Mouse (Mus musculus) liver, embryonic 11.5 days (tissue): ENCODE results near the gene Zfp28. TPM values are rescaled to one million over a fixed set of nuclear protein-coding genes. Genes with fewer than 3 reads are reported as not detected.

Experiments
- ATAC-seq: fragments of 200-750 bp; cut with Nextera tagmentation; replicated peaks from 2 replicates; pipeline ENCODE4 v1.8.0; 2017; ENCODE audit warnings: moderate number of reproducible peaks, mild to moderate bottlenecking, moderate TSS enrichment, moderate library complexity; ENCODE audit not compliant: low FRiP score
- DNase-seq: peaks from one replicate; pipeline ENCODE4 v3.0.0-alpha.2; 2017; ENCODE audit warnings: low spot score
- H3K27ac ChIP-seq: fragments of 300-500 bp; sonication (generic); 2 replicates; pipeline ENCODE4 v1.5.1; 2014; ENCODE audit warnings: mild to moderate bottlenecking, low read depth, low read length, control low read depth
- H3K27me3 ChIP-seq: fragments of 300-500 bp; sonication (generic); replicated peaks from 2 replicates; pipeline ENCODE4 v1.6.1; 2014; ENCODE audit warnings: low read length, mixed read lengths; ENCODE audit not compliant: control insufficient read depth, insufficient read depth
- H3K36me3 ChIP-seq: fragments of 300-500 bp; sonication (generic); 2 replicates; pipeline ENCODE4 v1.6.1; 2014; ENCODE audit warnings: mild to moderate bottlenecking, low read length, moderate library complexity, mixed read lengths; ENCODE audit not compliant: control insufficient read depth, insufficient read depth
- H3K4me1 ChIP-seq: fragments of 300-500 bp; sonication (generic); replicated peaks from 2 replicates; pipeline ENCODE4 v1.6.1; 2014; ENCODE audit warnings: low read length, mixed read lengths; ENCODE audit not compliant: control insufficient read depth, insufficient read depth
- H3K4me2 ChIP-seq: fragments of 300-500 bp; sonication (generic); 2 replicates; pipeline ENCODE4 v1.6.1; 2014; ENCODE audit warnings: mild to moderate bottlenecking, control low read depth, moderate library complexity
- H3K4me3 ChIP-seq: fragments of 300-500 bp; sonication (generic); 2 replicates; pipeline ENCODE4 v1.5.1; 2014; ENCODE audit warnings: low read depth, low read length, control low read depth
- H3K9ac ChIP-seq: fragments of 300-500 bp; sonication (generic); 2 replicates; pipeline ENCODE4 v1.6.1; 2014; ENCODE audit warnings: low read depth, low read length, control low read depth
- H3K9me3 ChIP-seq: fragments of 300-500 bp; sonication (generic); 2 replicates; pipeline ENCODE4 v1.6.1; 2016; ENCODE audit warnings: low read length, inconsistent platforms, mixed read lengths; ENCODE audit not compliant: control insufficient read depth
- WGBS: fragments of 180-500 bp; shearing (Covaris S2); extraction: QIAGEN DNeasy Blood & Tissue Kit; methylation state at CpG from one replicate; pipeline ENCODE4 v1.1.7; 2014; 5-methylcytosine and 5-hydroxymethylcytosine counted together
- polyA plus RNA-seq: library from polyadenylated mRNA; unstranded; fragments of >200 nt; fragmentation: Nextera tagmentation; extraction: Ambion mirVana; gene quantifications from 2 replicates; pipeline ENCODE4 v1.2.1, GENCODE M21; 2014

Zfp28 gene
- polyA plus RNA-seq: 4.7 and 5.8 TPM in 2 replicates

- WGBS: 1% methylated on average over 28 of the region's 28 CpGs
- Histone ChIP-seq H3K27me3 (no peaks in the 10 kb centered on the region), H3K27ac (no peak within 1 kb of the TSS), H3K9me3 (no peaks in the 10 kb centered on the region), H3K9ac (peak within 1 kb of the TSS; percentile 59), H3K4me1 (0 out of 2 replicates have a peak, but pooled peaks cover 4% of the 10 kb centered on the region), H3K4me3 (peak within 1 kb of the TSS; percentile 66), H3K4me2 (peak within 1 kb of the TSS; percentile 77), H3K36me3 (no peaks in the 10 kb centered on the region)
- DNase-seq: peak; percentile 98
- peak; percentile 95 for ATAC-seq
Observed at GRCm38 (mm10) chr7:6383044-6383455, at the start of gene Zfp28. TSS of gene Zfp28 (plus strand) at chr7:6383295.

DNA sequence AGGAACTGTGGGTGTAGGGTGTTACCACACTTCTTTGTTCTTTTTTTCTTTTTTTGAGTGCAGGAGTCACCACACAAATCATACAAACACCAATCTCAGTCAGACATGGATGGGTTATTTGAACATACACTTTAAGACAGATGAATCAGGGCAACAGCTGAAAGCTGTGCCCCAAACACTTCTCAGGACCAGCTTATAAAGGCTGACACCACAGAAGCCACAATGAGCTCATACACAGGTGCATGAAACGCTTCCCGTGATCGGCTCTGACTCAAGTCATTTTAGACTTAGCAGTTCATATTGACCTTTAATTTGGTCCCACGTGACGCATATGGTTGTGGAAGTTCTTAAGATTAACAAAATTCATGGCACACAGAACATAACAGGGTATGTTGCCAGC is 43.2 kb upstream of the Zfp28 start:
- ATAC-seq: no peak
- whole genome bisulfite sequencing: 68% methylated on average over 5 of the region's 5 CpGs

GRCm38 (mm10) chr7:6343501-6344071 is 39.5 kb upstream of the Zfp28 start, which contains the start of gene Gm3854:
TSS of gene Gm3854 (plus strand) at chr7:6343759.
- WGBS: under 1% methylated on average over 26 of the region's 26 CpGs

More for the DNA sequence above, 43.2 kb upstream of the Zfp28 start:
- H3K27me3 ChIP-seq: no peaks in the 10 kb centered on the region
- H3K4me3 ChIP-seq: no peak overlapping the region
- H3K9me3 ChIP-seq: no peaks in the 10 kb centered on the region
- no peak overlapping the region for H3K9ac ChIP-seq
- H3K4me1 ChIP-seq: 0 out of 2 replicates have a peak, but pooled peaks cover 2% of the 10 kb centered on the region
- no peak overlapping the region for H3K4me2 ChIP-seq
- no peak for DNase-seq
- no peak overlapping the region for H3K27ac ChIP-seq
- H3K36me3 ChIP-seq: no peaks in the 10 kb centered on the region

GRCm38 (mm10) chr7:6344124-6344523 is 39.0 kb upstream of the Zfp28 start:
- 31% methylated on average over 10 of the region's 10 CpGs for WGBS
- no peak for ATAC-seq
- DNase-seq: no peak
- H3K9me3 ChIP-seq: no peaks in the 10 kb centered on the region
- H3K4me3 ChIP-seq: peak overlapping the region; percentile 64
- H3K27me3 ChIP-seq: no peaks in the 10 kb centered on the region
- H3K4me1 ChIP-seq: 0 out of 2 replicates have a peak, but pooled peaks cover 2% of the 10 kb centered on the region
- H3K27ac ChIP-seq: no peak overlapping the region
- peak overlapping the region; percentile 67 for H3K4me2 ChIP-seq
- no peaks in the 10 kb centered on the region for H3K36me3 ChIP-seq
- no peak overlapping the region for H3K9ac ChIP-seq

More at GRCm38 (mm10) chr7:6343501-6344071, 39.5 kb upstream of the Zfp28 start, which contains the start of gene Gm3854:
- peak; percentile 77 for DNase-seq
- H3K27me3 ChIP-seq: no peaks in the 10 kb centered on the region
- peak within 1 kb of the TSS; percentile 64 for H3K4me3 ChIP-seq
- ATAC-seq: peak; percentile 87
- 0 out of 2 replicates have a peak, but pooled peaks cover 2% of the 10 kb centered on the region for H3K4me1 ChIP-seq
- peak within 1 kb of the TSS; percentile 73 for H3K9ac ChIP-seq
- no peaks in the 10 kb centered on the region for H3K36me3 ChIP-seq
- H3K4me2 ChIP-seq: peak within 1 kb of the TSS; percentile 67
- H3K27ac ChIP-seq: no peak within 1 kb of the TSS
- H3K9me3 ChIP-seq: no peaks in the 10 kb centered on the region

DNA sequence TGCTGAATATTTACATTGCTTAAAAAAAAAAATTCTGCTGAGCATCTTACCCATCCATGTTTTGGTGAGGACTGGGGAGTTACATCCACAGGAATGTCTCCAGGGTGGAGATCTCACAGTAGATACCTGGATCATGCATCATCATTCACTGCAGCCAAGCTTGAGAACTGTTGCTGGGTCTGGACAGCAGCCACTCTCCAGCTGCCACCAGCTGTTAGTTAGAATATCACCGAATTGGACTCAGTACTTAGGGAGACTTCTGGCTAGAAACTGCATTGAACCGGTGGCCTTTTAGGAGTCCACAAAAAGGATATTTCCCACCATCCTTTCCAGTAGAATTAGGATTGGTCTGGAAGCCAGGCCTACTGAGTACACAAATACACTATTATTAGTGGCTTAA is 25.0 kb upstream of the Zfp28 start:
- DNase-seq: no peak
- no peak overlapping the region for H3K27ac ChIP-seq
- no peak overlapping the region for H3K4me2 ChIP-seq
- H3K27me3 ChIP-seq: no peaks in the 10 kb centered on the region
- peaks cover 3% of the 10 kb centered on the region; the same call in 1 of the 2 replicates for H3K36me3 ChIP-seq
- ATAC-seq: no peak
- no peak overlapping the region for H3K9ac ChIP-seq
- H3K4me1 ChIP-seq: peaks cover 6% of the 10 kb centered on the region
- no peaks in the 10 kb centered on the region for H3K9me3 ChIP-seq
- 68% methylated on average over 2 of the region's 2 CpGs for WGBS
- H3K4me3 ChIP-seq: no peak overlapping the region

- Histone ChIP-seq H3K9me3 (no peaks in the 10 kb centered on the region), H3K9ac (no peak overlapping the region), H3K4me2 (no peak overlapping the region), H3K4me3 (no peak overlapping the region), H3K4me1 (peaks cover 9% of the 10 kb centered on the region), H3K36me3 (peaks cover 3% of the 10 kb centered on the region; the same call in 1 of the 2 replicates), H3K27me3 (no peaks in the 10 kb centered on the region), H3K27ac (no peak overlapping the region)
- no peak for ATAC-seq
- 55% methylated on average over 10 of the region's 10 CpGs for WGBS
- DNase-seq: no peak
Observed at GRCm38 (mm10) chr7:6358937-6359590, 24.0 kb upstream of the Zfp28 start.

DNA sequence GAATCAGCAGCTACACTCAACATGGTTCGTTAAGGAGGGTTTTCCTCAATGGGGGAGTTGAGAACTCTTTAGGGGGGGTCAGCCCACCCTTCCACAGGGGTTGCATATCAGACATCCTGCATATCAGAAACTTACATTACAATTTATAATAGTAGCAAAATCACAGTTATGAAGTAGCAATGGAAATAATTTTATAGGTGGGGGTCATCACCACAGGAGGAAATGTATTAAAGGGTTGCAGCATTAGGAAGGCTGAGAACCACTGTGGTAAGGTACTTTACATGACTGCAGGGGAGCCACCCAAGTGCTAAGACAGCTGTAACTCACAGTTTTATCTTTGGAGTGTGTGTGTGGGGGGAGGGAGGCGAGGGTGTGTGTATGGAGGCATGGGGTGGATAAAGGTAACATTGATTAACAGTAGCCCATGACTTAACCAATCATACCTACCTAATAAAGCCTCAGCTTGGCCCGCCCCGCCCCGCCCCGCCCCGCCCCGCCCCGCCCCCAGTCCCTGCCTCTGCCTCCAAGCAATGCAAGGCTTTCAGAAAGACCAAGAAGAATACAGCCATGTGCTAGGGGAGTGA is 22.5 kb upstream of the Zfp28 start:
- H3K4me2 ChIP-seq: no peak overlapping the region
- peaks cover 9% of the 10 kb centered on the region for H3K4me1 ChIP-seq
- H3K9ac ChIP-seq: no peak overlapping the region
- H3K27me3 ChIP-seq: no peaks in the 10 kb centered on the region
- no peak for DNase-seq
- no peak overlapping the region for H3K4me3 ChIP-seq
- WGBS: 10% methylated on average over 9 of the region's 9 CpGs
- no peaks in the 10 kb centered on the region for H3K9me3 ChIP-seq
- H3K36me3 ChIP-seq: no peaks in the 10 kb centered on the region
- ATAC-seq: peak; percentile 34
- H3K27ac ChIP-seq: no peak overlapping the region

GRCm38 (mm10) chr7:6361756-6362155 is 21.3 kb upstream of the Zfp28 start:
- H3K27ac ChIP-seq: peak overlapping the region; percentile 71
- H3K9ac ChIP-seq: peak overlapping the region; percentile 56; the same call in 1 of the 2 replicates
- no peaks in the 10 kb centered on the region for H3K27me3 ChIP-seq
- H3K4me2 ChIP-seq: peak overlapping the region; percentile 87
- DNase-seq (no peak), ATAC-seq (no peak)
- H3K4me1 ChIP-seq: peaks cover 13% of the 10 kb centered on the region
- WGBS: 27% methylated on average over 7 of the region's 7 CpGs
- H3K9me3 ChIP-seq: no peaks in the 10 kb centered on the region
- H3K36me3 ChIP-seq: no peaks in the 10 kb centered on the region
- peak overlapping the region; percentile 68 for H3K4me3 ChIP-seq
